Mouse (Mus musculus) liver, embryonic 14.5 days (tissue): ENCODE data around the gene Arhgap44. TPM values are rescaled to one million over a fixed set of nuclear protein-coding genes. Genes with fewer than 3 reads are reported as not detected.
A peak's percentile ranks its signal among the peaks of the same experiment; 100 is the strongest.

ENCODE experiments used
- ATAC-seq: fragments of 200-750 bp; cut with Nextera tagmentation; 2 replicates; pipeline ENCODE4 v1.8.0; 2017; ENCODE audit warnings: moderate number of reproducible peaks, mild to moderate bottlenecking, moderate library complexity; ENCODE audit not compliant: insufficient read depth
- DNase-seq, 3 experiments: peaks; one replicate each; pipeline ENCODE4 v3.0.0-alpha.2; 2012 to 2013; ENCODE audit warnings: low read depth in 3 of 3, low spot score in 3 of 3
- H3K27ac ChIP-seq: fragments of 300-500 bp; sonication (generic); 2 replicates; pipeline ENCODE4 v1.5.1; 2014; ENCODE audit warnings: moderate library complexity, mild to moderate bottlenecking, control low read depth, inconsistent platforms
- H3K27me3 ChIP-seq: fragments of 300-500 bp; sonication (generic); 2 replicates; pipeline ENCODE4 v1.6.1; 2014; ENCODE audit warnings: mild to moderate bottlenecking, low read length, moderate library complexity; ENCODE audit not compliant: control insufficient read depth, insufficient read depth
- H3K36me3 ChIP-seq: fragments of 300-500 bp; sonication (generic); replicated peaks from 2 replicates; pipeline ENCODE4 v1.6.1; 2014; ENCODE audit warnings: low read depth; ENCODE audit not compliant: control insufficient read depth, insufficient read depth
- H3K4me1 ChIP-seq, 2 experiments: fragments of 200-500 bp in 1 of 2; fragments of 300-500 bp in 1 of 2; sonication (generic) in 1 of 2; replicated peaks; 2 replicates each; pipeline ENCODE4 v1.6.1; 2012 to 2014; ENCODE audit warnings: antibody characterized with exemption in 1 of 2, inconsistent platforms in 1 of 2, low read length in 1 of 2; ENCODE audit not compliant: control insufficient read depth in 2 of 2, insufficient read depth in 2 of 2
- H3K4me2 ChIP-seq: fragments of 300-500 bp; sonication (generic); 2 replicates; pipeline ENCODE4 v1.6.1; 2014; ENCODE audit warnings: low read depth, mild to moderate bottlenecking, control low read depth, moderate library complexity
- H3K4me3 ChIP-seq, 2 experiments: fragments of 200-500 bp in 1 of 2; fragments of 300-500 bp in 1 of 2; sonication (generic) in 1 of 2; 2 replicates each; pipeline ENCODE4 v1.5.1; 2012 to 2014; ENCODE audit warnings: low read depth in 2 of 2, low read length in 2 of 2, mild to moderate bottlenecking in 2 of 2, control low read depth in 1 of 2, inconsistent platforms in 1 of 2, moderate library complexity in 1 of 2; ENCODE audit not compliant: insufficient read depth in 1 of 2
- H3K9ac ChIP-seq: fragments of 300-500 bp; sonication (generic); replicated peaks from 2 replicates; pipeline ENCODE4 v1.6.1; 2014; ENCODE audit warnings: mild to moderate bottlenecking, control low read depth, moderate library complexity
- H3K9me3 ChIP-seq: fragments of 300-500 bp; sonication (generic); 2 replicates; pipeline ENCODE4 v1.6.1; 2016; ENCODE audit warnings: low read length, mixed read lengths; ENCODE audit not compliant: control insufficient read depth
- CTCF ChIP-seq: IDR thresholded peaks from 2 replicates; pipeline ENCODE4 v1.5.1; 2016; ENCODE audit warnings: antibody characterized with exemption, low read depth, control low read depth
- EP300 ChIP-seq: IDR thresholded peaks from 2 replicates; pipeline ENCODE4 v1.6.1; 2016; ENCODE audit warnings: antibody characterized with exemption, low read depth
- WGBS: fragments of 180-500 bp; shearing (Covaris S2); extraction: QIAGEN DNeasy Blood & Tissue Kit; methylation state at CpG from one replicate; pipeline ENCODE4 v1.1.7; 2014; ENCODE audit not compliant: insufficient replicate concordance; 5-methylcytosine and 5-hydroxymethylcytosine counted together
- polyA plus RNA-seq, 2 experiments: library from polyadenylated mRNA; depleted of rRNA in 1 of 2; stranded (reverse) in 1 of 2; unstranded in 1 of 2; fragments of >200 nt; fragmentation: Nextera tagmentation in 1 of 2; extraction: Ambion mirVana in 1 of 2; gene quantifications; 2 replicates each; pipeline versions ENCODE4 v1.2.1 to v1.2.3; 2012 to 2014

The Arhgap44 gene
- polyA plus RNA-seq, 2 experiments = 0.44 to 0.55 TPM

- no peaks in the 10 kb centered on the region for H3K27me3 ChIP-seq
- peak within 1 kb of the TSS; percentile 41; the same call in 1 of the 2 replicates for H3K27ac ChIP-seq
- H3K36me3 ChIP-seq = peaks cover 7% of the 10 kb centered on the region
- H3K4me3 ChIP-seq = peak within 1 kb of the TSS; percentile 79 to 93
- WGBS = under 1% methylated on average over 65 of the region's 65 CpGs
- no peak for TF ChIP-seq CTCF
- no peak for TF ChIP-seq EP300
- H3K4me2 ChIP-seq = peak within 1 kb of the TSS; percentile 86
- peak within 1 kb of the TSS; percentile 80 for H3K9ac ChIP-seq
- peaks cover 10 to 14% of the 10 kb centered on the region in 2 experiments for H3K4me1 ChIP-seq
- peak; percentile 99 for ATAC-seq
- H3K9me3 ChIP-seq = no peaks in the 10 kb centered on the region
- peak; percentile 97 for DNase-seq
Observed at GRCm38 (mm10) chr11:64978720-64979488, 183.9 kb downstream of the Arhgap44 start, which contains the start of gene Elac2. TSS of gene Elac2 (plus strand) at chr11:64979038.

- ATAC-seq = no peak
Observed at GRCm38 (mm10) chr11:64972418-64972817, 190.3 kb downstream of the Arhgap44 start.

DNA sequence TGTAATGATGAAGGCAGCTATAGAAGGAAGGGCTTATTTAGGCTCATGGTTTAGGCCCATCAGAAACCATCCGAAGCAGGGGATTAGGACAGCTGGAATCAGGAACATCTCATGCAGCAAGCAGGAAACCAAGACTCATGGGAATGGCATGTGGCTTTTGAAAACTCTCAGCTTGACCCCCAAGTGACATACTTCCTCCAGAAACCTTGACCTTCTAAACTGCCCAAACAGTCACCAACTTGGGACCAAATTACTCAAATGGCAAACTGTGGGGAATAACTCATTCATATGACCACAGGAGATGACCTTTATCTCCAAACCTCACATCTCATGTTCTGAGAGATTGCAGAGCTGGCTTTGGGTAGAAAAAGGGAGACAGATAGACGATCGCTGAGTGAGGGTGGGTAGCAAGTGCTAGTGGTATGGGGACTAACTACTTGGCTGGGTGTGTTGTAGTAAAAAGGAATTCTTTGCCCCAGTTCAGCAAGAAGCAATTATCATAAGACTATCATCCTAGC, 191.2 kb downstream of the Arhgap44 start:
- no peaks in the 10 kb centered on the region for H3K27me3 ChIP-seq

More at GRCm38 (mm10) chr11:64972418-64972817, 190.3 kb downstream of the Arhgap44 start:
- H3K36me3 ChIP-seq = no peaks in the 10 kb centered on the region
- no peak overlapping the region for H3K4me2 ChIP-seq
- no peak overlapping the region for H3K4me3 ChIP-seq
- no peak overlapping the region for H3K27ac ChIP-seq
- TF ChIP-seq EP300 = peak; percentile 59
- no peak for TF ChIP-seq CTCF
- no peak overlapping the region for H3K9ac ChIP-seq
- H3K4me1 ChIP-seq = peaks cover 5 to 8% of the 10 kb centered on the region in 2 experiments; a peak in 3 of 4 replicates
- DNase-seq = no peak
- no peaks in the 10 kb centered on the region for H3K27me3 ChIP-seq
- H3K9me3 ChIP-seq = no peaks in the 10 kb centered on the region
- WGBS = 25% methylated on average over 2 of the region's 2 CpGs

DNA sequence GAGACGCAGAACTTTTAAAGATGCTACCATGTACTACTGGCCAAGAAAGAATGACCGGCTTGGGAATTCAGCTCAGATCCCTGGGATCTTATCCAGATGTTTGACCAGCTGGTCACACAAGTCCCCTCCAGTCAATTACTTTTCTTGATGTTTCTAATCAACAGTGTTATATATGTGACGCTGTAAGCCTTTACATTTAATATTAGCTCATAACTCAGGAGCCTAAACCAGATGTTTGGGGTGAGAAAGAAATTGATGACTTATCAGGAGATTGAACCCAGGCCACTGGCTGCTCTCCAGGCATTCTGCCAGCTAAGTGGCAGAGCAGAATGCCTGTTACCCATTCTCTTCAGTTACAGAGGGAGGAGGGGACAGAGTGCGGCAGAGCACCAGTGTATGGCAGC, 193.8 kb downstream of the Arhgap44 start:
- Histone ChIP-seq H3K27ac (no peak overlapping the region), H3K9ac (no peak overlapping the region), H3K4me1 (peaks cover 6 to 9% of the 10 kb centered on the region in 2 experiments), H3K4me3 (no peak overlapping the region), H3K4me2 (no peak overlapping the region), H3K36me3 (no peaks in the 10 kb centered on the region), H3K27me3 (no peaks in the 10 kb centered on the region), H3K9me3 (no peaks in the 10 kb centered on the region)
- no peak for DNase-seq
- TF ChIP-seq EP300 = no peak
- WGBS = 60% methylated on average over 4 of the region's 4 CpGs
- ATAC-seq = no peak

More for the DNA sequence above, 191.2 kb downstream of the Arhgap44 start:
- DNase-seq = no peak
- ATAC-seq = no peak
- no peaks in the 10 kb centered on the region for H3K36me3 ChIP-seq
- H3K4me3 ChIP-seq = no peak overlapping the region
- peaks cover 5 to 8% of the 10 kb centered on the region in 2 experiments; a peak in 3 of 4 replicates for H3K4me1 ChIP-seq
- H3K9me3 ChIP-seq = no peaks in the 10 kb centered on the region
- 41% methylated on average over 3 of the region's 3 CpGs for WGBS
- H3K27ac ChIP-seq = no peak overlapping the region
- no peak overlapping the region for H3K4me2 ChIP-seq
- no peak for TF ChIP-seq EP300
- TF ChIP-seq CTCF = no peak
- no peak overlapping the region for H3K9ac ChIP-seq

- WGBS = 8% methylated on average over 3 of the region's 3 CpGs
- TF ChIP-seq CTCF (peak; percentile 90), EP300 (no peak)
- H3K4me2 ChIP-seq = no peak overlapping the region
- no peaks in the 10 kb centered on the region for H3K27me3 ChIP-seq
- no peak overlapping the region for H3K4me3 ChIP-seq
- no peak overlapping the region for H3K27ac ChIP-seq
- ATAC-seq (peak; percentile 51), DNase-seq (peak; percentile 22 to 47 (median 37))
- H3K9ac ChIP-seq = no peak overlapping the region
- H3K9me3 ChIP-seq = no peaks in the 10 kb centered on the region
- no peaks in the 10 kb centered on the region for H3K36me3 ChIP-seq
- H3K4me1 ChIP-seq = peaks cover 11 to 13% of the 10 kb centered on the region in 2 experiments
Observed at GRCm38 (mm10) chr11:64968507-64968906, 194.3 kb downstream of the Arhgap44 start.
